Mouse (Mus musculus): ENCODE results near the gene D13Ertd608e. TPM values are rescaled to one million over a fixed set of nuclear protein-coding genes. Genes with fewer than 3 reads are reported as not detected.
"Not testable (repeated sequence)": the region's sequence is repeated elsewhere in the genome, so short reads cannot be mapped to it uniquely, and the experiment has no call there.

D13Ertd608e gene
- not detected in 2 replicates for polyA plus RNA-seq (2014; fragmentation: Nextera tagmentation; extraction: Ambion mirVana)

- H3K9me3 ChIP-seq (ENCODE audit: control insufficient read depth, low read length); H3K4me1 ChIP-seq (ENCODE audit: control insufficient read depth, insufficient read depth, low read length); H3K36me3 ChIP-seq (ENCODE audit: control insufficient read depth, insufficient read depth, low read length); H3K9ac ChIP-seq (ENCODE audit: low read depth, low read length); H3K4me3 ChIP-seq (ENCODE audit: low read length); H3K27ac ChIP-seq (ENCODE audit: low read depth, low read length); H3K27me3 ChIP-seq (ENCODE audit: control insufficient read depth, insufficient read depth, low read length): not testable (repeated sequence)
- WGBS = 11% methylated on average over 17 of the region's 25 CpGs
- H3K4me2 ChIP-seq (replicated peaks; ENCODE audit: low read depth, low read length) = peak within 1 kb of the TSS; percentile 19; the same call in 1 of the 2 replicates
- ATAC-seq (ENCODE audit: low FRiP score, low TSS enrichment) = peak; percentile 71
Measured at GRCm38 (mm10) chr13:119835320-119836056, at the start of gene D13Ertd608e. Gene D13Ertd608e (plus strand): TSS chr13:119836006.

GRCm38 (mm10) chr13:119789851-119790717 is 45.7 kb upstream of the D13Ertd608e start:
- H3K9me3 ChIP-seq (ENCODE audit: control insufficient read depth, low read length) = no peaks in the 10 kb centered on the region
- H3K4me2 ChIP-seq (replicated peaks; ENCODE audit: low read depth, low read length) = peak overlapping the region; percentile 53
- H3K9ac ChIP-seq (ENCODE audit: low read depth, low read length) = peak overlapping the region; percentile 76
- H3K27ac ChIP-seq (ENCODE audit: low read depth, low read length) = peak overlapping the region; percentile 89
- peak overlapping the region; percentile 88 for H3K4me3 ChIP-seq (ENCODE audit: low read length)
- WGBS = under 1% methylated on average over 47 of the region's 66 CpGs
- peaks cover 9% of the 10 kb centered on the region for H3K4me1 ChIP-seq (ENCODE audit: control insufficient read depth, insufficient read depth, low read length)
- no peaks in the 10 kb centered on the region for H3K27me3 ChIP-seq (ENCODE audit: control insufficient read depth, insufficient read depth, low read length)
- ATAC-seq (ENCODE audit: low FRiP score, low TSS enrichment) = peak; percentile 76
- peaks cover 29% of the 10 kb centered on the region for H3K36me3 ChIP-seq (ENCODE audit: control insufficient read depth, insufficient read depth, low read length)

- Histone ChIP-seq H3K27me3 (ENCODE audit: control insufficient read depth, insufficient read depth, low read length) (no peaks in the 10 kb centered on the region), H3K9me3 (ENCODE audit: control insufficient read depth, low read length) (no peaks in the 10 kb centered on the region), H3K4me1 (ENCODE audit: control insufficient read depth, insufficient read depth, low read length) (peaks cover 9% of the 10 kb centered on the region), H3K36me3 (ENCODE audit: control insufficient read depth, insufficient read depth, low read length) (peaks cover 24% of the 10 kb centered on the region), H3K4me3 (ENCODE audit: low read length) (peak within 1 kb of the TSS; percentile 88), H3K9ac (ENCODE audit: low read depth, low read length) (peak within 1 kb of the TSS; percentile 76), H3K27ac (ENCODE audit: low read depth, low read length) (peak within 1 kb of the TSS; percentile 89), H3K4me2 (replicated peaks; ENCODE audit: low read depth, low read length) (peak within 1 kb of the TSS; percentile 53)
- peak; percentile 98 for ATAC-seq (ENCODE audit: low FRiP score, low TSS enrichment)
- under 1% methylated on average over 70 of the region's 86 CpGs for WGBS
Measured at GRCm38 (mm10) chr13:119790761-119791579, 44.8 kb upstream of the D13Ertd608e start, which contains the start of gene Zfp131. Gene Zfp131 (minus strand): TSS chr13:119790889.

GRCm38 (mm10) chr13:119791580-119792135 is 44.1 kb upstream of the D13Ertd608e start:
- peak overlapping the region; percentile 88 for H3K4me3 ChIP-seq (ENCODE audit: low read length)
- ATAC-seq (ENCODE audit: low FRiP score, low TSS enrichment) = no peak
- H3K9ac ChIP-seq (ENCODE audit: low read depth, low read length) = peak overlapping the region; percentile 76
- peaks cover 9% of the 10 kb centered on the region for H3K4me1 ChIP-seq (ENCODE audit: control insufficient read depth, insufficient read depth, low read length)
- H3K4me2 ChIP-seq (replicated peaks; ENCODE audit: low read depth, low read length) = peak overlapping the region; percentile 53
- peaks cover 18% of the 10 kb centered on the region for H3K36me3 ChIP-seq (ENCODE audit: control insufficient read depth, insufficient read depth, low read length)
- H3K9me3 ChIP-seq (ENCODE audit: control insufficient read depth, low read length) = no peaks in the 10 kb centered on the region
- H3K27me3 ChIP-seq (ENCODE audit: control insufficient read depth, insufficient read depth, low read length) = no peaks in the 10 kb centered on the region
- 2% methylated on average over 18 of the region's 18 CpGs for WGBS
- H3K27ac ChIP-seq (ENCODE audit: low read depth, low read length) = peak overlapping the region; percentile 89; the same call in 1 of the 2 replicates

- 69% methylated on average over 5 of the region's 5 CpGs for WGBS
- ATAC-seq (ENCODE audit: low FRiP score, low TSS enrichment) = no peak
- Histone ChIP-seq H3K4me1 (ENCODE audit: control insufficient read depth, insufficient read depth, low read length) (peaks cover 9% of the 10 kb centered on the region), H3K4me3 (ENCODE audit: low read length) (no peak overlapping the region), H3K27me3 (ENCODE audit: control insufficient read depth, insufficient read depth, low read length) (no peaks in the 10 kb centered on the region), H3K36me3 (ENCODE audit: control insufficient read depth, insufficient read depth, low read length) (peaks cover 10% of the 10 kb centered on the region; the same call in 1 of the 2 replicates), H3K9me3 (ENCODE audit: control insufficient read depth, low read length) (no peaks in the 10 kb centered on the region), H3K4me2 (replicated peaks; ENCODE audit: low read depth, low read length) (no peak overlapping the region), H3K27ac (ENCODE audit: low read depth, low read length) (no peak overlapping the region), H3K9ac (ENCODE audit: low read depth, low read length) (no peak overlapping the region)
Measured at GRCm38 (mm10) chr13:119792791-119793404, 42.9 kb upstream of the D13Ertd608e start.

GRCm38 (mm10) chr13:119797656-119798055 is 38.1 kb upstream of the D13Ertd608e start:
- Histone ChIP-seq H3K9ac (ENCODE audit: low read depth, low read length) (no peak overlapping the region), H3K36me3 (ENCODE audit: control insufficient read depth, insufficient read depth, low read length) (no peaks in the 10 kb centered on the region), H3K9me3 (ENCODE audit: control insufficient read depth, low read length) (no peaks in the 10 kb centered on the region), H3K4me1 (ENCODE audit: control insufficient read depth, insufficient read depth, low read length) (no peaks in the 10 kb centered on the region), H3K4me3 (ENCODE audit: low read length) (no peak overlapping the region), H3K27ac (ENCODE audit: low read depth, low read length) (no peak overlapping the region), H3K4me2 (replicated peaks; ENCODE audit: low read depth, low read length) (no peak overlapping the region), H3K27me3 (ENCODE audit: control insufficient read depth, insufficient read depth, low read length) (no peaks in the 10 kb centered on the region)
- 64% methylated on average over 4 of the region's 4 CpGs for WGBS
- ATAC-seq (ENCODE audit: low FRiP score, low TSS enrichment) = no peak

- no peaks in the 10 kb centered on the region for H3K4me1 ChIP-seq (ENCODE audit: control insufficient read depth, insufficient read depth, low read length)
- no peak overlapping the region for H3K27ac ChIP-seq (ENCODE audit: low read depth, low read length)
- no peak for ATAC-seq (ENCODE audit: low FRiP score, low TSS enrichment)
- no peaks in the 10 kb centered on the region for H3K27me3 ChIP-seq (ENCODE audit: control insufficient read depth, insufficient read depth, low read length)
- 67% methylated on average over 2 of the region's 2 CpGs for WGBS
- no peaks in the 10 kb centered on the region for H3K9me3 ChIP-seq (ENCODE audit: control insufficient read depth, low read length)
- no peak overlapping the region for H3K4me3 ChIP-seq (ENCODE audit: low read length)
- no peak overlapping the region for H3K9ac ChIP-seq (ENCODE audit: low read depth, low read length)
- H3K36me3 ChIP-seq (ENCODE audit: control insufficient read depth, insufficient read depth, low read length) = no peaks in the 10 kb centered on the region
- H3K4me2 ChIP-seq (replicated peaks; ENCODE audit: low read depth, low read length) = no peak overlapping the region
Measured at GRCm38 (mm10) chr13:119808937-119809336, 26.9 kb upstream of the D13Ertd608e start.

GRCm38 (mm10) chr13:119810031-119810430 is 25.8 kb upstream of the D13Ertd608e start:
- ATAC-seq (ENCODE audit: low FRiP score, low TSS enrichment) = no peak
- no peak overlapping the region for H3K4me2 ChIP-seq (replicated peaks; ENCODE audit: low read depth, low read length)

More at GRCm38 (mm10) chr13:119810031-119810430, 25.8 kb upstream of the D13Ertd608e start:
- Histone ChIP-seq H3K4me3 (ENCODE audit: low read length) (no peak overlapping the region), H3K27me3 (ENCODE audit: control insufficient read depth, insufficient read depth, low read length) (no peaks in the 10 kb centered on the region), H3K9me3 (ENCODE audit: control insufficient read depth, low read length) (no peaks in the 10 kb centered on the region), H3K27ac (ENCODE audit: low read depth, low read length) (no peak overlapping the region), H3K36me3 (ENCODE audit: control insufficient read depth, insufficient read depth, low read length) (no peaks in the 10 kb centered on the region), H3K9ac (ENCODE audit: low read depth, low read length) (no peak overlapping the region), H3K4me1 (ENCODE audit: control insufficient read depth, insufficient read depth, low read length) (no peaks in the 10 kb centered on the region)
- WGBS = 89% methylated on average over 9 of the region's 9 CpGs
